In the genomic region with DNA sequence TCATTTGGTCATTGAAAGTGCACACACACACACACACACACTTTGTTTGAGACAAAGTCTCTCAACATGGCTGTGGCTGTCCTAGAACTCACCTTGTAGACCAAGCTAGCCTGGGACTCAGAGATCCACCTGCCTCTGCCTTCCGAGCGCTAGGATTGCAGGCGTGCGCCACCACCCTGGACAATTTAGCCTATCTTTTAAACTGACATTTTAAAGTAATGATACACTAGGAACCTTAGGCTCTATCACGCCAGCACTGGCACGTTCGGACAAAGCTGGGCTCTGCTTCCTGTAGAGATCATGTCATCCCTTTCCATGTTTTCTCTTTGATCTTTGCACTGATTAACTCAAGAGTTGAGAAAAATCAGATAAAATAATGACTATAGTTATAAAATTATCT, we compare ENCODE assay signal across 31 mouse cellular contexts.
"Had no signal": no experiment of that assay in that cellular context is flagged by ENCODE, and none has a peak within 500 bp of the region (broad histone marks: within the 10 kb centered on the region; RNA-seq: fewer than 3 reads in every experiment).

No protein-coding gene starts in this region.

- H3K4me1 ChIP-seq: neural tube, embryonic 12.5 days had no signal

- H3K36me3 ChIP-seq: limb, embryonic 10.5 days; limb, embryonic 12.5 days; limb, embryonic 13.5 days; limb, embryonic 15.5 days; liver, embryonic 12.5 days; liver, embryonic 13.5 days; liver, embryonic 15.5 days; lung, embryonic 15.5 days; midbrain, embryonic 10.5 days; midbrain, embryonic 12.5 days; midbrain, embryonic 15.5 days; neural tube, embryonic 12.5 days had no signal

- H3K27me3 ChIP-seq: limb, embryonic 12.5 days; limb, embryonic 13.5 days; limb, embryonic 15.5 days; liver, embryonic 12.5 days; liver, embryonic 13.5 days; liver, embryonic 15.5 days; lung, embryonic 15.5 days; megakaryocyte, embryonic 14.5 days; midbrain, embryonic 12.5 days; midbrain, embryonic 15.5 days; neural tube, embryonic 12.5 days had no signal

- H3K9me3 ChIP-seq: limb, embryonic 10.5 days; limb, embryonic 12.5 days; limb, embryonic 13.5 days; limb, embryonic 15.5 days; liver, embryonic 12.5 days; liver, embryonic 13.5 days; liver, embryonic 15.5 days; lung, embryonic 15.5 days; megakaryocyte, embryonic 14.5 days; midbrain, embryonic 10.5 days; midbrain, embryonic 12.5 days; midbrain, embryonic 15.5 days; neural tube, embryonic 12.5 days had no signal

- H3K9ac ChIP-seq: limb, embryonic 12.5 days; limb, embryonic 13.5 days; limb, embryonic 15.5 days; liver, embryonic 12.5 days; liver, embryonic 13.5 days; liver, embryonic 14.5 days; liver, embryonic 15.5 days; liver, postnatal 0 days; lung, embryonic 14.5 days; lung, embryonic 15.5 days; midbrain, embryonic 12.5 days; midbrain, embryonic 15.5 days; neural tube, embryonic 12.5 days had no signal

- H3K4me3 ChIP-seq: left cerebral cortex, adult 2 months; limb, embryonic 10.5 days; limb, embryonic 12.5 days; limb, embryonic 13.5 days; limb, embryonic 15.5 days; liver, embryonic 12.5 days; liver, embryonic 13.5 days; liver, embryonic 15.5 days; lung, embryonic 15.5 days; megakaryocyte, embryonic 14.5 days; midbrain, embryonic 10.5 days; midbrain, embryonic 12.5 days; midbrain, embryonic 15.5 days; myocyte; neural tube, embryonic 12.5 days had no signal

- ATAC-seq: liver, embryonic 12.5 days; liver, postnatal 0 days; lung, postnatal 0 days; midbrain, embryonic 15.5 days; midbrain, embryonic 16.5 days had no signal

- H3K4me2 ChIP-seq: limb, embryonic 12.5 days; limb, embryonic 13.5 days; limb, embryonic 15.5 days; liver, embryonic 11.5 days; liver, embryonic 12.5 days; liver, embryonic 13.5 days; liver, embryonic 15.5 days; lung, embryonic 14.5 days; lung, embryonic 15.5 days; midbrain, embryonic 12.5 days; midbrain, embryonic 15.5 days; neural tube, embryonic 12.5 days had no signal

- H3K27ac ChIP-seq: left cerebral cortex, adult 2 months; limb, embryonic 10.5 days; limb, embryonic 12.5 days; limb, embryonic 13.5 days; limb, embryonic 15.5 days; liver, embryonic 12.5 days; liver, embryonic 13.5 days; liver, embryonic 14.5 days; liver, embryonic 15.5 days; lung, embryonic 15.5 days; macrophage; midbrain, embryonic 10.5 days; midbrain, embryonic 12.5 days; midbrain, embryonic 15.5 days; neural tube, embryonic 12.5 days had no signal

- DNase-seq: left cerebral cortex, postnatal 4 days; liver; liver, embryonic 13.5 days; liver, postnatal 0 days; lung, adult 18-20 months; lung, adult 2 months; lung, embryonic 14.5 days; lung, postnatal 10 days; lung, postnatal 14 days; lung, postnatal 36 days; lung, postnatal 4 days; midbrain, embryonic 14.5 days had no signal
